Mouse (Mus musculus) thymus, adult 18-20 months (tissue): ENCODE data around the gene Klrb1c.
"Not testable (repeated sequence)": the region's sequence is repeated elsewhere in the genome, so short reads cannot be mapped to it uniquely, and the experiment has no call there.

Experiments
- DNase-seq, 2 experiments: peaks; one replicate each; pipeline ENCODE4 v3.0.0; 2022; ENCODE audit warnings: mixed read lengths in 2 of 2

The Klrb1c gene

DNA sequence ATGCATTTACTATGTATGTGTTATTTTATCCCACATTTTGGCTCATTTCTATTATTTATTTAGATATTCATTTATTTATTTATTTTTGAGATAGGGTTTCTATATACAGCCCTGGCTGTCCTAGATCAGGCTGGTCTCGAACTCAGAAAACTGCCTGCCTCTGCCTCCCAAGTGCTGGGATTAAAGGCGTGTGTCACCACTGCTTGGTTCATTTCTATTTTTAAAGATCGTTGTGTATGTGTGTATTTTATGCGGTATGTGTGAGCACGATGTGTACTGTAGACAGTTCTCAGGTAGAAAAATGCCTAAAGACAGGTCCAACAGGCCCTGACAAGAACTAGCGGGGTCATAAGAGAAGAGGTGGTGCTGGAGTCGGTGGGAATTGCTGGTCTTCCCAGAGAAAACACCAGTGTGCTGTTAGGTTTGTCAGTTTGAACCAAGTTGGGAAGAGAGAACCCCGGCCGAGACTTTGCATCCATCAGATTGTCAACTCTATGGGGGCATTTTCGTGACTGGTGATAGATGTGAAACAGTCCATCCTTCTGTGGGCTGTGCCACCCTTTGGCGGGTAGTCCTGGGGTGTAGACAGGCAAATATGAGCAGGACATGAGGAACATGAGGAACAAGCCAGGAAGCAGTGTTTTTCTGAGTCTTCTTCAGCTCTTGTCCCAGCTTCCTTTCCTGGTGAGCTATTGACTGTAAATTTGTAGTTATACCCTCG, 8.3 kb upstream of the Klrb1c start:
- no peak for DNase-seq

- peak in 1 of 2 experiments; percentile 44 for DNase-seq
Observed at GRCm38 (mm10) chr6:128796321-128796955, 7.4 kb upstream of the Klrb1c start.

- no peak for DNase-seq
Observed at GRCm38 (mm10) chr6:128793734-128794133, 4.7 kb upstream of the Klrb1c start.

DNA sequence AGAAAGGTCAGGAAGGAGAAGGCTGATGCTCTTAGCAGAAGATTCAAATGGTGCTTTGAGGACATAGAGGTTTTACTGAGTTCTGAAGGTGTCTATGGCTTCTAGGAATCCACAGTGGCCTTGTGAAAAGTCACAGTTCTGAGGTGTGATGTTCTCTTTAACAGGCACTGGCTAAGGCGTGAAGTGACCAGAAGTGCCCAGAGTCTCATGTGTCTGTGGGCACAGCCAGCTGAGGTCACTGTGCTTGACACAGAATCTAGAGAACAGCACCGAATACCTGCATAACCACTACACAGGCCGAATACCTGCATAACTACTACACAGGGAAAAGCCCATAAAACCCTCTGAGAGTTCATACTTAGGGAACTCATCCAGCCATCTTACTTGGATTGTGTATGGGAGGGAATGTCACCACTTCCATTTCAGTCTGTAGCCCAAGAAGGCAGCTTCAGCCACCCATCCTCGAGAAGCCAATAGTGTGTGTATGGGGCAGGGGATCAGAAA, 1.5 kb upstream of the Klrb1c start:
- DNase-seq = not testable (repeated sequence)

- DNase-seq = no peak
Observed at GRCm38 (mm10) chr6:128788517-128788916, 498 bp downstream of the Klrb1c start.

GRCm38 (mm10) chr6:128786396-128786795, 2.6 kb downstream of the Klrb1c start:
- DNase-seq = not testable (repeated sequence)

- no peak for DNase-seq
Observed at GRCm38 (mm10) chr6:128769481-128770253, 19.3 kb downstream of the Klrb1c start.

- no peak for DNase-seq
Observed at GRCm38 (mm10) chr6:128768047-128768446, 21.0 kb downstream of the Klrb1c start.

DNA sequence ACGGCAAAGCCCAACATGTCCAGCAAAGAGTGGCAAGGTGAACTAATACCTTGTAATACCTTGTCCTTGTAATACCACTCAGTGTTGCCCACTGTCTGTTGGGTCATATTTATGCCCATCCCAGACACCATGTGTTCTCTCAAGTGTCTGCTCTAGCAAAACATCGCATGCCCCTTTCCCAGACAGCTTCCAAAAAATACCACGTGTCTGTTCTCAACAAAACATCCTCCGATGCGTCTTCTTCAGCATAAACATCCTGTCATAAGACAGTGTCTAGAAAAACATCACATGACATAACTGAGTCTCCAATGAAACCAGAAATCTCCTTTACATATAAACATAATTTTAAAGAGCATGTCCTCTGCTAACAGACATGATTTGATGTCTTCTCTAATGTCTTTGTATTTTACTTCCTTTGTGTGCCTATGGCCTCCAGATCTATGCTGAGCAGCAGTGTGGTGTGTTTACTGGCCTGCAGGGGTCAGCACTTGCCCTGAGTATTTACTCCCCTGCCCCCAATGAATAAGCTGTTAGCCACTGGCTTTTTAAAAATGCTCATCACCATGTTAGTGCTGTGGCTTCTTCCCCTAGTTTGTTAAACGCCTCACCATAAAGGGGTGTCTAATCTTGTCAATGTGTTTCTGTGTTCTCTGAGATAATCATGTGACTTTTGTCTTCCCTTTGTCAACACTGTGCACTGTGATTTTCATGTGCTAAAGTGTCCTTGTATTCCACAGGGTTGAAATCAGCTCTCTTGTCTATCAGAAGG, 22.3 kb downstream of the Klrb1c start:
- DNase-seq = peak; percentile 26 to 37

GRCm38 (mm10) chr6:128765211-128765610, 23.8 kb downstream of the Klrb1c start:
- DNase-seq = no peak

- DNase-seq = no peak
Observed at GRCm38 (mm10) chr6:128764598-128764997, 24.4 kb downstream of the Klrb1c start.

DNA sequence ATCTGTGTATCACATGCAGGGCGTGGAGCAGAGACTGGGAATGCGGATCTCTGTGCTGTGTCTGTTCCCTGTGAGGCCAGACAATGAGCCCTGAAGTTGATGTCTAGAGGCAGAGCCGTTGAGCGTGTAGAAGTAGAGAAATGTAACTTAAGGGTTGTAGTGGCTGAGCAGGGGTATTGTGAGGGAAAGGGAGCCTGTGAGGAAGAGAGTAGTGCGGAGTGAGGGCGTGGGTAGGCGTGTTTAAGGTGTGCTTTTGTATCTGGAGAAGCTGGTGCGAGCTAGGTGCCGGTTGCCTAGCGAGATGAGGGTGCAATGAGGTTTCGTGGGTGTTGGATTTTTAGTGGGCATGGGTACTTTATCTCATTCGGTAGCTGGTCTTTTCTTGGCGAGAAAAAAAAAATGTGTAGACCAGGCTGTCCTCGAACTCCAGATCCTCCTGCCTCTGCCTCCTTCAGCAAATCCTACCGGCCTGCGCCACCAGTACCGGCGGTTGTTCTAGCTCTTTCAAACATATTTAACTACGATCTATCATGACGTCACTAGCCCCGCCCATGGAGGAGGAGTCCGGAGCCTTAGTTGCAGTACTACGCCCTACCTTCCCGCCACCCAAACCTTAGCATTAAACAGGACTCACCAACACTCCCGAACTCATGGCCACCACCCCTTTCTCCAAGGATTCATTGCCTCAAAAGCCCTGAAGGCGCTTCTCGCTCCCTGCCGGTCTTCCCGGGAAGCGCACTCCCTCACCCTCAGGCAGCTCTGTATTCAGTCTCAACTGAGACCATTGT, 25.1 kb downstream of the Klrb1c start:
- peak; percentile 85 to 89 for DNase-seq

- not testable (repeated sequence) for DNase-seq
Observed at GRCm38 (mm10) chr6:128762892-128763670, 25.9 kb downstream of the Klrb1c start.

DNA sequence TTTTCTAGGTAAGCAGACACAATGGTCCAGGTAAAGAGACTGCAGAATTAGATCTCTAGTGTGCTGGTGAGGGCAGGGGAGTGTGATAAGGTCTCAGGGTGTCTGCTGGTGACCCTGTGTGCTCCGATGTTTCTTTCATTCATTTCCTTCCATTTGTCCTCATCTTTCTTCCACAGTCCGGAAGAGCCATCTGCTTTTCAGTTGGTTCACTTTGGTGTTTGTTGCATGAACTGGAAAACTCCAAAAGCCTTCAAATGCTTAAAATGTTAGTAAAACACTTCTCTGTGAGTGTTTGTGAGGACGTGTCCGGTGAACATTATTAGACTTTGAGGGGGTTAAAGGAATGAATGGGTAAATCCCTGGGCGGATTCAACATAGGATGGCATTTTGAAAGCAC, 27.9 kb downstream of the Klrb1c start:
- no peak for DNase-seq

- peak; percentile 65 to 79 for DNase-seq
Observed at GRCm38 (mm10) chr6:128760416-128761143, 28.4 kb downstream of the Klrb1c start.

DNA sequence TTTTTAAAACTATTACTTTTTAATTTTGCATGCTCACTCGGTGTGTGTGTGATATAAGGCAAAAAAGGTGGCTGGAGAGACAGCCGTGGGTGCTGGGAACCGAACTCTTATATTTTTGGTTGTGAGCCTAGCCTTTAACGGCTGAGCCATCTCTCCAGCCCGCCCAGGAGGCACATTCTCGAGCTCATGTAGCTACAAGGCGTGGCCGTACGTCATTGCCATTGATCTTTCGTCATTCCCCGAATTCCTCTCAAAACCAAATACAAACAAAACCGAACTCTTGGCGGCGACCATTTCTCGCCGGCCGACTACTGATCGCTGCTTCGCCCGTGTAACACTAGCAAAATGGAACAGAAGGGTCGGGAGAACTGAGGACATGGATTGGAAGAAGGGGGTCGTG, 29.0 kb downstream of the Klrb1c start:
- DNase-seq = peak; percentile 70 to 82

DNA sequence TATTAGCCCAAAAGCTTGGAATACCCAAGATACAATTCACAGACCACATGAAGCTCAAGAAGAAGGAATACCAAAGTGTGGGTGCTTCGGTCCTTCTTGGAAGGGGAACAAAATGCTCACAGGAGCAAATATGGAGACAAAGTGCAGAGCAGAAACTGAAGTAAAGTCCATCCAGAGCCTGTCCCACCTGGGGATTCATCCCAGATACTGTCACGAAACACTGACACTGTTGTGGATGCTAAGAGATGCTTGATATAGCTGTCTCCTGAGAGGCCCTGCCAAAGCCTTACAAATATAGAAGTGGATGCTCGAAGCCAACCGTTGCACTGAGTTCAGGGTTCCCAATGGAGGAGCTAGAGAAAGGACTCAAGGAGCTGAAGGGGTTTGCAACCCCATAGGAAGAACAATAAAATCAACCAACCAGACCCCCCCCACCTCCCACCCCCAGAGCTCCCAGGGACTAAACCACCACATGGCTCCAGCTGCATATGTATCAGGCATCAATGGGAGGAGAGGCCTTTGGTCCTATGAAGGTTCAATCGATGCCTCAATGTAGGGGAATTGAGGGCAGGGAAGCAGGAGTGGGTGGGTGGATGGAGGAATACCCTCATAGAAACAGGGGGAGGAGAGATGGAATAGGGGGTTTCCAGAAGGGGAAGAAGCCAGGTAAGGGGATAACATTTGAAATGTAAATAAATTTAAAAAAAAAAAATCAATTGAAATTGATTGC, 29.6 kb downstream of the Klrb1c start:
- no peak for DNase-seq

GRCm38 (mm10) chr6:128755402-128755763, 33.6 kb downstream of the Klrb1c start:
- DNase-seq = not testable (repeated sequence)

DNA sequence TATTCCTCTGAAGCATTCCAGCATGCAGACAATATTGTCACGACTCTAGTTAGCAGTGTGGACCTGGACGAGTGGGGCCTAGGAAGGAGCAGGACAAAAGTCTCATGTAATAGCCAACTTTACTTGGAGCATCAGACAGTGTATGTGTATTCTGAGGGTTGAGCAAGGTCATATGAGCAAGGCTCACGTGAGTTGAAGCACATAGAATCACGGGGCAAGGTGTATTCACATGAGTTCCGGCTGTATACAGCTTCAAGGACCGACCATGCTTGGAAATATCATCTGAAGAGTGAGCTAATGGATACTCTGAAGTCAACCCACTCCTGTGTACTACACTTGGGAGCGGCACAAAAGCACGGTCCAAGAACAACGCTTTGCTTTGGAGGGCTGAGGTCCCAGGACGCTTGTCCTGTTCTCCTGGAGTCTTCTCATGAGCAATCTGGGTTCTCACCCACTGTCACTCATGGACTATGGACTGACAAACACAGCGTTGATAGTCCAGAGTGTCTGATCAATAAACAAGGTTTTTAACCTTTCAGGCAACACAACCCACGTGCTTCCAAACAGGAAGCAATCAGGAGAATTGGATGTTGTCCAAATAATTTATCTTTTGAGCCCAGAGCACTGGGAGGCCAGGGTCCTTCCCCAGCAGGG, 34.1 kb downstream of the Klrb1c start:
- DNase-seq = not testable (repeated sequence)
